Mouse (Mus musculus): Measurements from ENCODE around the gene Foxi1. TPM values are rescaled to one million over a fixed set of nuclear protein-coding genes. Genes with fewer than 3 reads are reported as not detected.
A peak's percentile ranks its signal among the peaks of the same experiment; 100 is the strongest.

The Foxi1 gene
- polyA plus RNA-seq, 1 experiment from 2014 or later: not detected

- Histone ChIP-seq H3K4me1 (replicated peaks; ENCODE audit: control insufficient read depth, insufficient read depth, low read length) (no peaks in the 10 kb centered on the region), H3K9me3 (ENCODE audit: control insufficient read depth, low read length) (no peaks in the 10 kb centered on the region), H3K27me3 (replicated peaks; ENCODE audit: control insufficient read depth, insufficient read depth, low read length) (no peaks in the 10 kb centered on the region), H3K9ac (ENCODE audit: low read length) (no peak overlapping the region), H3K36me3 (ENCODE audit: control insufficient read depth, insufficient read depth, low read length) (no peaks in the 10 kb centered on the region), H3K27ac (ENCODE audit: low read depth) (no peak overlapping the region), H3K4me3 (ENCODE audit: low read depth, low read length) (no peak overlapping the region), H3K4me2 (ENCODE audit: low read length) (no peak overlapping the region)
- DNase-seq (ENCODE audit: low spot score) (peak; percentile 79), ATAC-seq (replicated peaks; ENCODE audit: low FRiP score, low TSS enrichment, low read depth) (no peak)
- 19% methylated on average over 5 of the region's 5 CpGs for WGBS
Observed at GRCm38 (mm10) chr11:34212853-34213252, 5.0 kb upstream of the Foxi1 start.

GRCm38 (mm10) chr11:34202769-34203168 is 5.1 kb downstream of the Foxi1 start:
- no peak overlapping the region for H3K4me3 ChIP-seq (ENCODE audit: low read depth, low read length)
- H3K4me1 ChIP-seq (replicated peaks; ENCODE audit: control insufficient read depth, insufficient read depth, low read length): no peaks in the 10 kb centered on the region
- 64% methylated on average over 1 of the region's 1 CpGs for WGBS
- DNase-seq (ENCODE audit: low spot score) (no peak), ATAC-seq (replicated peaks; ENCODE audit: low FRiP score, low TSS enrichment, low read depth) (no peak)
- H3K27me3 ChIP-seq (replicated peaks; ENCODE audit: control insufficient read depth, insufficient read depth, low read length): no peaks in the 10 kb centered on the region
- H3K9ac ChIP-seq (ENCODE audit: low read length): no peak overlapping the region
- H3K4me2 ChIP-seq (ENCODE audit: low read length): no peak overlapping the region
- H3K9me3 ChIP-seq (ENCODE audit: control insufficient read depth, low read length): no peaks in the 10 kb centered on the region
- no peaks in the 10 kb centered on the region for H3K36me3 ChIP-seq (ENCODE audit: control insufficient read depth, insufficient read depth, low read length)
- no peak overlapping the region for H3K27ac ChIP-seq (ENCODE audit: low read depth)

GRCm38 (mm10) chr11:34195142-34195541 is 12.7 kb downstream of the Foxi1 start:
- 84% methylated on average over 3 of the region's 3 CpGs for WGBS
- H3K4me1 ChIP-seq (replicated peaks; ENCODE audit: control insufficient read depth, insufficient read depth, low read length): no peaks in the 10 kb centered on the region
- no peak for DNase-seq (ENCODE audit: low spot score)
- H3K36me3 ChIP-seq (ENCODE audit: control insufficient read depth, insufficient read depth, low read length): no peaks in the 10 kb centered on the region
- H3K27ac ChIP-seq (ENCODE audit: low read depth): no peak overlapping the region
- no peak for ATAC-seq (replicated peaks; ENCODE audit: low FRiP score, low TSS enrichment, low read depth)
- no peaks in the 10 kb centered on the region for H3K9me3 ChIP-seq (ENCODE audit: control insufficient read depth, low read length)
- no peak overlapping the region for H3K4me3 ChIP-seq (ENCODE audit: low read depth, low read length)
- H3K4me2 ChIP-seq (ENCODE audit: low read length): no peak overlapping the region
- H3K9ac ChIP-seq (ENCODE audit: low read length): no peak overlapping the region
- no peaks in the 10 kb centered on the region for H3K27me3 ChIP-seq (replicated peaks; ENCODE audit: control insufficient read depth, insufficient read depth, low read length)

- no peaks in the 10 kb centered on the region for H3K27me3 ChIP-seq (replicated peaks; ENCODE audit: control insufficient read depth, insufficient read depth, low read length)
- no peak overlapping the region for H3K27ac ChIP-seq (ENCODE audit: low read depth)
- no peak overlapping the region for H3K9ac ChIP-seq (ENCODE audit: low read length)
- no peak for ATAC-seq (replicated peaks; ENCODE audit: low FRiP score, low TSS enrichment, low read depth)
- no peak overlapping the region for H3K4me2 ChIP-seq (ENCODE audit: low read length)
- H3K4me3 ChIP-seq (ENCODE audit: low read depth, low read length): no peak overlapping the region
- no peak for DNase-seq (ENCODE audit: low spot score)
- H3K4me1 ChIP-seq (replicated peaks; ENCODE audit: control insufficient read depth, insufficient read depth, low read length): no peaks in the 10 kb centered on the region
- WGBS: 55% methylated on average over 9 of the region's 9 CpGs
- H3K36me3 ChIP-seq (ENCODE audit: control insufficient read depth, insufficient read depth, low read length): no peaks in the 10 kb centered on the region
- H3K9me3 ChIP-seq (ENCODE audit: control insufficient read depth, low read length): no peaks in the 10 kb centered on the region
Observed at GRCm38 (mm10) chr11:34194158-34194941, 13.5 kb downstream of the Foxi1 start.

- Histone ChIP-seq H3K4me3 (ENCODE audit: low read depth, low read length) (no peak overlapping the region), H3K9ac (ENCODE audit: low read length) (no peak overlapping the region), H3K4me2 (ENCODE audit: low read length) (no peak overlapping the region), H3K36me3 (ENCODE audit: control insufficient read depth, insufficient read depth, low read length) (no peaks in the 10 kb centered on the region), H3K27ac (ENCODE audit: low read depth) (no peak overlapping the region), H3K9me3 (ENCODE audit: control insufficient read depth, low read length) (no peaks in the 10 kb centered on the region), H3K4me1 (replicated peaks; ENCODE audit: control insufficient read depth, insufficient read depth, low read length) (no peaks in the 10 kb centered on the region), H3K27me3 (replicated peaks; ENCODE audit: control insufficient read depth, insufficient read depth, low read length) (no peaks in the 10 kb centered on the region)
- DNase-seq (ENCODE audit: low spot score) (no peak), ATAC-seq (replicated peaks; ENCODE audit: low FRiP score, low TSS enrichment, low read depth) (no peak)
- 52% methylated on average over 3 of the region's 3 CpGs for WGBS
Observed at GRCm38 (mm10) chr11:34193658-34194057, 14.2 kb downstream of the Foxi1 start.

GRCm38 (mm10) chr11:34184266-34184665 is 23.6 kb downstream of the Foxi1 start:
- no peak overlapping the region for H3K4me3 ChIP-seq (ENCODE audit: low read depth, low read length)
- no peaks in the 10 kb centered on the region for H3K9me3 ChIP-seq (ENCODE audit: control insufficient read depth, low read length)
- peaks cover 16% of the 10 kb centered on the region for H3K4me1 ChIP-seq (replicated peaks; ENCODE audit: control insufficient read depth, insufficient read depth, low read length)
- no peak overlapping the region for H3K9ac ChIP-seq (ENCODE audit: low read length)
- ATAC-seq (replicated peaks; ENCODE audit: low FRiP score, low TSS enrichment, low read depth): no peak
- no peak overlapping the region for H3K27ac ChIP-seq (ENCODE audit: low read depth)
- H3K4me2 ChIP-seq (ENCODE audit: low read length): no peak overlapping the region
- WGBS: 79% methylated on average over 2 of the region's 2 CpGs
- no peak for DNase-seq (ENCODE audit: low spot score)
- no peaks in the 10 kb centered on the region for H3K36me3 ChIP-seq (ENCODE audit: control insufficient read depth, insufficient read depth, low read length)
- no peaks in the 10 kb centered on the region for H3K27me3 ChIP-seq (replicated peaks; ENCODE audit: control insufficient read depth, insufficient read depth, low read length)

GRCm38 (mm10) chr11:34181214-34182117 is 26.4 kb downstream of the Foxi1 start:
- H3K27me3 ChIP-seq (replicated peaks; ENCODE audit: control insufficient read depth, insufficient read depth, low read length): no peaks in the 10 kb centered on the region
- no peak overlapping the region for H3K4me2 ChIP-seq (ENCODE audit: low read length)
- peaks cover 16% of the 10 kb centered on the region for H3K4me1 ChIP-seq (replicated peaks; ENCODE audit: control insufficient read depth, insufficient read depth, low read length)
- no peaks in the 10 kb centered on the region for H3K36me3 ChIP-seq (ENCODE audit: control insufficient read depth, insufficient read depth, low read length)
- no peak overlapping the region for H3K9ac ChIP-seq (ENCODE audit: low read length)
- ATAC-seq (replicated peaks; ENCODE audit: low FRiP score, low TSS enrichment, low read depth) (peak; percentile 77), DNase-seq (ENCODE audit: low spot score) (peak; percentile 63)
- H3K27ac ChIP-seq (ENCODE audit: low read depth): peak overlapping the region; percentile 62; the same call in 1 of the 2 replicates
- 21% methylated on average over 8 of the region's 8 CpGs for WGBS
- no peaks in the 10 kb centered on the region for H3K9me3 ChIP-seq (ENCODE audit: control insufficient read depth, low read length)
- H3K4me3 ChIP-seq (ENCODE audit: low read depth, low read length): no peak overlapping the region

- no peaks in the 10 kb centered on the region for H3K9me3 ChIP-seq (ENCODE audit: control insufficient read depth, low read length)
- H3K4me1 ChIP-seq (replicated peaks; ENCODE audit: control insufficient read depth, insufficient read depth, low read length): peaks cover 16% of the 10 kb centered on the region
- no peak overlapping the region for H3K4me3 ChIP-seq (ENCODE audit: low read depth, low read length)
- no peak overlapping the region for H3K9ac ChIP-seq (ENCODE audit: low read length)
- no peaks in the 10 kb centered on the region for H3K27me3 ChIP-seq (replicated peaks; ENCODE audit: control insufficient read depth, insufficient read depth, low read length)
- 58% methylated on average over 2 of the region's 2 CpGs for WGBS
- no peak for ATAC-seq (replicated peaks; ENCODE audit: low FRiP score, low TSS enrichment, low read depth)
- H3K27ac ChIP-seq (ENCODE audit: low read depth): no peak overlapping the region
- DNase-seq (ENCODE audit: low spot score): no peak
- no peaks in the 10 kb centered on the region for H3K36me3 ChIP-seq (ENCODE audit: control insufficient read depth, insufficient read depth, low read length)
- H3K4me2 ChIP-seq (ENCODE audit: low read length): no peak overlapping the region
Observed at GRCm38 (mm10) chr11:34178752-34179151, 29.1 kb downstream of the Foxi1 start.
